Mouse (Mus musculus): ENCODE measurements at regions not wholly inside any gene's neighbourhood (a gene's known extent, or its start where the extent isn't known, plus 50 kb on each side); places are given as distances from the start of the nearest gene placed in this dataset.

DNA sequence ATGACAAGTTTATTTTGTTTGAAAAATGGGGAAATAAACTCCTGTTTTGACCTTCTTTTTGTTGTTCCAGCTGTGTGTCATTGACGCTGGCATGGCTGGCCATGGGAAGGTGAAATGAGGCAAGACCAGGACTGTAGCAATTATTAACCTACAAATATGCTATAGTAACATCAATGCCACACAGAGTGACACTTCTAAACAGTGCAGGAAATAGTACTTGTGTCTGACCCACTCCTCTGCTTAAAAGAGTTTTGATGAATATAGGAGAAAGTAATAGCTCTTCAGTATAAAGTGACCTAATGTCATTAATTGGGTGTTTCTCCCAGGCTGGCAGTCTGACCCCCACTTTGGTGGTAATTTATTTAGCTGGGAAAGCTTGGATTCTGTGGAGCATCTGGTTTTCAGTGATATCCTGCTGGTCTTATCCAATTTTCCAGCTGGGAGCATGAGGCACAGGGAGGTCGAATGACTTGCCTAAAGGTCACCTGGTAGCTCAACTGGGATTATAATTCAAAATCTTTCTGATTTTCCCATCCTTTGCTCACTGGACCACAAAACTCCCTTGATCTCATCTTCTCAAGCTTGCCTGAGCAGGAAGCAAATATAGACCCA lies 397.6 kb upstream of the Jag1 start:
- no peak for TF ChIP-seq CTCF (IDR thresholded peaks at IDR 0.05; ENCODE audit: extremely low read depth, insufficient read depth, low read length)
- no peak for TF ChIP-seq POLR2A (IDR thresholded peaks at IDR 0.05; ENCODE audit: extremely low read depth, insufficient read depth, low read length)
